Mouse (Mus musculus) adrenal gland, postnatal 36 days (tissue): Measurements from ENCODE around the gene Bcar1. TPM values are rescaled to one million over a fixed set of nuclear protein-coding genes. Genes with fewer than 3 reads are reported as not detected.
A peak's percentile ranks its signal among the peaks of the same experiment; 100 is the strongest.

Experiments used
- DNase-seq, 2 experiments: peaks; one replicate each; pipeline ENCODE4 v3.0.0; 2021; ENCODE audit warnings: mixed read lengths in 1 of 2
- total RNA-seq, 2 experiments: library from RNA; stranded (reverse); gene quantifications; 2 replicates each; pipeline ENCODE4 v1.2.3; 2021

The Bcar1 gene
- total RNA-seq, 2 experiments from 2014 or later = 68.5 to 75.7 TPM

GRCm38 (mm10) chr8:111716603-111717487, 26.8 kb downstream of the Bcar1 start:
- peak; percentile 82 to 86 for DNase-seq

GRCm38 (mm10) chr8:111715514-111715913, 28.1 kb downstream of the Bcar1 start:
- DNase-seq = no peak

GRCm38 (mm10) chr8:111714295-111714694, 29.3 kb downstream of the Bcar1 start:
- DNase-seq = no peak

- no peak for DNase-seq
These were observed 29.8 kb downstream of the Bcar1 start for GRCm38 (mm10) chr8:111713817-111714216.

- no peak for DNase-seq
These were observed 30.3 kb downstream of the Bcar1 start for GRCm38 (mm10) chr8:111713291-111713690.

- peak; percentile 74 to 83 for DNase-seq
These were observed 31.0 kb downstream of the Bcar1 start for GRCm38 (mm10) chr8:111712588-111712987.

- no peak for DNase-seq
These were observed 31.5 kb downstream of the Bcar1 start for GRCm38 (mm10) chr8:111712135-111712534.

- DNase-seq = no peak
These were observed 32.7 kb downstream of the Bcar1 start for GRCm38 (mm10) chr8:111710777-111711485.

GRCm38 (mm10) chr8:111709223-111709622, 34.4 kb downstream of the Bcar1 start:
- no peak for DNase-seq

GRCm38 (mm10) chr8:111708265-111708664, 35.3 kb downstream of the Bcar1 start:
- no peak for DNase-seq

GRCm38 (mm10) chr8:111705699-111706098, 37.9 kb downstream of the Bcar1 start:
- no peak for DNase-seq

- no peak for DNase-seq
These were observed 38.4 kb downstream of the Bcar1 start for GRCm38 (mm10) chr8:111705222-111705621.

GRCm38 (mm10) chr8:111704585-111704984, 39.0 kb downstream of the Bcar1 start:
- no peak for DNase-seq

GRCm38 (mm10) chr8:111701380-111701779, 42.2 kb downstream of the Bcar1 start:
- no peak for DNase-seq

GRCm38 (mm10) chr8:111700740-111701139, 42.9 kb downstream of the Bcar1 start:
- DNase-seq = no peak

- no peak for DNase-seq
These were observed 43.4 kb downstream of the Bcar1 start for GRCm38 (mm10) chr8:111700201-111700600.

GRCm38 (mm10) chr8:111699035-111699434, 44.6 kb downstream of the Bcar1 start:
- DNase-seq = no peak

GRCm38 (mm10) chr8:111697655-111698054, 46.0 kb downstream of the Bcar1 start:
- DNase-seq = no peak

GRCm38 (mm10) chr8:111695441-111695840, 48.2 kb downstream of the Bcar1 start:
- DNase-seq = no peak

- no peak for DNase-seq
These were observed 50.3 kb downstream of the Bcar1 start for GRCm38 (mm10) chr8:111693261-111693741.

GRCm38 (mm10) chr8:111690960-111691445, 52.6 kb downstream of the Bcar1 start, which contains the start of gene Ctrb1:
Gene Ctrb1 (minus strand): TSS chr8:111691010.
- no peak for DNase-seq

- DNase-seq = no peak
These were observed 56.7 kb downstream of the Bcar1 start for GRCm38 (mm10) chr8:111686881-111687280.

- no peak for DNase-seq
These were observed 61.1 kb downstream of the Bcar1 start for GRCm38 (mm10) chr8:111682521-111682920.
